Mouse (Mus musculus) c-Kit-negative CD71-positive TER-119-positive erythroid progenitor cells, embryonic 14.5 days (primary cell): ENCODE measurements around the gene Rexo4.

Experiments used
- DNase-seq: peaks from one replicate; pipeline ENCODE4 v3.0.0-alpha.2; 2013; ENCODE audit warnings: low read depth, low spot score

The Rexo4 gene

GRCm38 (mm10) chr2:26950411-26950810, 13.8 kb downstream of the Rexo4 start:
- no peak for DNase-seq

DNA sequence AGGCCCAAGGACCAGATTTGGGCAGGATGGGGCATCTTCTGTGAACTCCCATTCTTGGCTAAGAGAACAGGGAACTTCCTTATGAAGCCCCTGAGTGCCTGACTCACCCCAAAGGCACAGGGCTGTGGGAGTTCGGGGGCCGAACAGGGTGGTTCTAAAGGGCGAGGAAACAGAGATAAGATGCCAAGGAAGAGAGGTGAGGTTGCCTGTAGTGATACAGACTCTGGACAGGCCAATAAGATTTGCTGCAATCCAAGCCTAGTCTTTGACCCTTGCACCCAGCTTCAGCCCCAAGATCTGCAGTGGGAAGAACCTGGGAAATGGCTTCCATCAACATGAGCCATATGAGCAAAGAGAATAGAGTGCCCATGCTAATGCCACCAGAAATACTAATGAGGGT, 20.9 kb downstream of the Rexo4 start:
- DNase-seq = no peak

DNA sequence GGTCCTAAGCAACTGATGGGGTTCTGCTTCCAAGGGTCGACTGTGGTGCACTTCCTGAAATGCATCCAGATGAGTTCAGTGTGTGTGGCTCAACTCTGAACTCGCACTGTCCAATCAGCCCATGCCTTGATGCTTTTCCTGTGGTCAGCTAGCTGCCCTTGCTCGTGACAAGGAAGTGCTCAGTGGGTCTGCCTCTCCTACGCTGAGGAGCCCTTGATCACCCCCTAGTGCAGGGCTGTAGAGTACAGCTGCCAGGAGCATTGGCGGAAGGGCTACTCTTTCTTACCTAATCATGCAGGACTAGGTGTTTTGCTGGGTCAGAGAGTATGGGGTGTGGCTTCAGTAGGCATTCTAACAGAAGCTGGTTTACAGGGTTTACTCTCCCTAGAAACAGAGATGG, 22.6 kb downstream of the Rexo4 start:
- no peak for DNase-seq

DNA sequence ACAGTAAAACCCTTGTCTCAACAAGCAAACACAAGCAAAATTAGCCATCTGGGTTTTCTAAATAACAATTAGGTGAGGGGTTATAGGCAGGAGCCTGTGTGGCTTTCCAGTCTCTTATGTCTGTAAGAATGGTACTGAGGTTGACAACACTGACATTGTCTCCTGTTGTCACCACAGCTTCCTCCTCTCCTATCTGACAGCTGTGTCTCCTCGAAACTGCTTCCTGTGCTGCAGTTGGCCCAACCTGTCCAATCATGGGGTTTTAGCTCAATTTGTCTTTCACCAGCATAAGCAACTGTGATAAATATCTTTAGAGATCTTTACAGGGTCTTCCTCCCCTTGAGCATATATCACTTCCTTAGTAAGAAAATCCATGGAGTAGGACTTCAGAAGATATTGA, 27.8 kb downstream of the Rexo4 start:
- DNase-seq = no peak

GRCm38 (mm10) chr2:26935286-26935685, 28.9 kb downstream of the Rexo4 start:
- DNase-seq = no peak

DNA sequence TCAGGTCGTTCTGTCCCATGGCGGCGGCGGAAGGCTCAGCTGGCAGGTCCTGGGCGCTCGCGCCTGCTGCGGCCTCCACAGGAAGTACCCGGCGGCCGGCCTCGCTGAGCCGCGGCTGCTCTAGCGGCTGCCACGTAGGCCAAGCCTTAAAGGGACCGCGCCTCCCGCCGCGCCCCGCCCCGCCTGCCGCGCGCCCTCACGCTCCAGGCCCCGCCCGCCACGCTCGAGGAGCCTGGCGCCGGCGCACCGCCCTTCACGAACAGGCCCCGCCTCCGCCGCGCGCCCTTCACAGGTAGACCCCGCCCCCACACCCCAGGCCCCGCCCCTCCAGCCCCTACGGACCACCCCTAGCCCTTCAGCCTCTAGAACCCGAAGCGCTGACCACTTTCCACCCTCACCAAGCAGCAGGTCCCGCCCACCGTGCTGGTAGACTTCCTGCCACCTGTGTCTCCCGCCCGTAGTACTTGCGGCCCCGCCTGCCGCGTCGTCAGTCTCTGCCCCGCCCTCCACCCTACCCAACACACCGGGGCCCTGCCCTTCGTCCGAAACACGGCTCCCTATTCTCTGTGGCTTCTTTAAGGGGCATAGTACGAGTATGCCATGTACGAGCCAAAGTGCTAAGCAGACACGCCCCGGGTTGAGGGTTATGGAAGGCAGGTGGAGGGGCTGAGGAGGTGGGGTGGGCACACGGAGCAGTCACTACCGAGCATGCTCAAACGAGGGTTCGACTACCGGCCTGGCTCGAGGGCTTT, 30.7 kb downstream of the Rexo4 start, which contains the start of the genes Surf4 and Stkld1:
Surf4 (minus strand) TSS at position 625 of the 752 bp plus-strand sequence.
Stkld1 (plus strand) TSS at position 744 of the 752 bp plus-strand sequence.
- DNase-seq = peak; percentile 90

DNA sequence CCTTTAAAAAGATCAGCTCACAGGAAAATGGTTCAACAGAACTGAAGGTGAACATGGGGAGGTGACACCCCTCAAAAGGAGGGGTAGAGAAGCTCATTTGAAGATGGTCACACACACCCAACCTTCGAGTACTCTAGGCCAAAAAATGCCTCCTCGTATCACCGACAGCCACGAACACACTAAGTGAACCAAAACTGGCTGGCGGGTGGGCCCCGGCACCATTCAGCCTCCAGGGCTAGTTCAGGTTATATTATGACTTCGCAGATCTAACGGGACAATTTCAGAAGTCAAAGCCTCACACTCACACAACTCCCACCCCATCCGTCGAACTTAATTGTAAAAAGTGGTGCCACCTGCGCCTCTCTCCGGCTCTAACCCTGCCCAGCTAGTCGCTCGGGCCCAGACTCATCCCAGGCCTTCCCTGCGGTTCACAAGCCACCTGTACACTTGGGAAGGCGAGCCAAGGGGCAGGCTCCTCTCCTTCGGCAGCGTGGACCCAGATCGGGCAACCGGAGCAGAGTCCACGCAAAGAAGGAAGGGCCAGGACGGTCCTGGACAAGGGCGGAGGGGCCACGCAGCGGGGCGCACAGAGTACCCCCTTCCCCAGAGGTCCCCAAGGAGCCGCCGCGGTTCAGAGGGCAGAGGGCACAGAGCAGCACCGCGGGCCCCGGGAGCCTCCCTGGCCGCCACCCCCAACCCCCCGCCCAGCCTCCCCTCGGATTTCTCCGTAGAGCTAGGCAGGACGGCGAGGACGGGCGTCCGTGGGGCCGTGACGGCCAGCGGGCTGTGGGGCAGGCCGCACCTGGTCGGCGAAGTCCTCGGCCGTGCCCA, 31.5 kb downstream of the Rexo4 start:
- DNase-seq = no peak

DNA sequence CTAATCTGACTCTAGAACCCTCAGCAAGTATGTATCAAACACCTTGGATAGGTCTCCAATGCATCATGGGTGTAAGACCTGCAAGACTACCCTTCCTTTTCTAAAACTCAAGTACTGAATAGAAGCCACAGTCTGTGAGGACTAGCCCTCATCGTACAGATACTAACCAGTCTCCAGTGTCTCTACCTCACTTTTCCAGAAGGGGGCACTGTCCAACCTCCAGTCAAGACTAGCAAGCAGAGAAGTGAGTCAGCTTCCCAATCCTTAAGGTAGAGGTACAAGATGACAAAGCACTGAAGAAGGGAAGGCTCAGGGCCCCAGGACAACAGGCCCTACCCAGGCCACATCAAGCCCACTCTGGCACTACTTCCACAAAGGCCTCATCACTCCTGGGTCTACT, 33.8 kb downstream of the Rexo4 start:
- peak; percentile 71 for DNase-seq

DNA sequence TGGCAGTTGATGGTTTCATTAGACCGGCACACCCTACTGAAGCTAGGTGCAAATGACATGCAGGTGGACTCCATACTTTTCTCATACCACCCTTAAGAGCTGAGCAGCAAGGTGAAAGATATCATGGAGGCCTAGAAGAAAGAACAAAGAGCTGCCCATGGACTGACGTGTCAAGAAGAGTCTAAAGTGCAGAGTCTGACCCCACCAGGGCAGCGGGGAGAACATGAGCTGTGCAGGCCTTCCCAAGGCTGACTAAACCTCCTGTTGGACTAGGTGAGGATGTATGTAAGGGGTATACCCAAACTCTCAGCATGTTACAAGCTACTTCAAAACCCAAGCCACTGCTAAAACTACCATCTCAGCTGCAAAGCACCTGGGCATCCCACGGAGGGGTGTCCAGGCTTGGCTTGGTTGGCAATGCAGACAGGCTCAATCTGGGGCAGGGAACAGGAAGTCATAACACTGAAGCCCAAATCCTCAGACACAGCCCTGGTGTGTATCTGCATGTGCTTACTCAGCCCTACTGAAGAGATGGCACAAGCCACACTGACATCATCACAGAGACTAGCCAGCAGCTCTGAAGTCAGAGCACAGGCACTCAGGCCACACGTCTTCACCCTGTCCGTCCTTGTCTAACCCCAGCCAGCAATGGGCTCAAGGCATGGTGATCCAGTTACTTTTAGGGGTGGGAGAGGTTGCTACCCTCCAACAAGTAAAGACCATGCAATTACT, 36.3 kb downstream of the Rexo4 start:
- no peak for DNase-seq

DNA sequence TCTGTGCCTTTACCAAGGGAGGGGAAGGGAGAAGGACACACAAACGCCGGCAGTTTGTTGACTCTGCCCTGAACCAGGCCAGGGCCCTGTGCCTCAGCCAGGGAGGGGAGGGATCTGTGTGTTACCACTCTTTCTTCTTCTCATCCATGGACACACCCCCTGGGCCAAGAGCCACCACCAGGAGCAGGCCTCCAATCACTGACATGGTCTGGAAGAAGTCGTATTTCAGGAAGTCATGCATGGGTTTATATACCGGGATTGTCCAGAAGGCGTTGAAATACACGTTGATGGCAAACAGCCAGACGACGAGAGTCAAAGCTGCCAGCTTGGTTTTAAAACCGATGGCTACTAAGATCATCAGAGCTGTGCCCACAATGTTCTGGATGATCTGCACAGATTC, 42.4 kb downstream of the Rexo4 start:
- no peak for DNase-seq

- DNase-seq = no peak
Measured at GRCm38 (mm10) chr2:26920190-26920855, 43.9 kb downstream of the Rexo4 start.

- DNase-seq = no peak
Measured at GRCm38 (mm10) chr2:26919684-26920083, 44.5 kb downstream of the Rexo4 start.

- DNase-seq = no peak
Measured at GRCm38 (mm10) chr2:26916738-26917137, 47.4 kb downstream of the Rexo4 start.

GRCm38 (mm10) chr2:26915927-26916728, 48.1 kb downstream of the Rexo4 start, which contains the start of the genes Surf2 and Surf1:
Surf2 (plus strand) TSS chr2:26916367.
Surf1 (minus strand) TSS chr2:26916530.
- no peak for DNase-seq

DNA sequence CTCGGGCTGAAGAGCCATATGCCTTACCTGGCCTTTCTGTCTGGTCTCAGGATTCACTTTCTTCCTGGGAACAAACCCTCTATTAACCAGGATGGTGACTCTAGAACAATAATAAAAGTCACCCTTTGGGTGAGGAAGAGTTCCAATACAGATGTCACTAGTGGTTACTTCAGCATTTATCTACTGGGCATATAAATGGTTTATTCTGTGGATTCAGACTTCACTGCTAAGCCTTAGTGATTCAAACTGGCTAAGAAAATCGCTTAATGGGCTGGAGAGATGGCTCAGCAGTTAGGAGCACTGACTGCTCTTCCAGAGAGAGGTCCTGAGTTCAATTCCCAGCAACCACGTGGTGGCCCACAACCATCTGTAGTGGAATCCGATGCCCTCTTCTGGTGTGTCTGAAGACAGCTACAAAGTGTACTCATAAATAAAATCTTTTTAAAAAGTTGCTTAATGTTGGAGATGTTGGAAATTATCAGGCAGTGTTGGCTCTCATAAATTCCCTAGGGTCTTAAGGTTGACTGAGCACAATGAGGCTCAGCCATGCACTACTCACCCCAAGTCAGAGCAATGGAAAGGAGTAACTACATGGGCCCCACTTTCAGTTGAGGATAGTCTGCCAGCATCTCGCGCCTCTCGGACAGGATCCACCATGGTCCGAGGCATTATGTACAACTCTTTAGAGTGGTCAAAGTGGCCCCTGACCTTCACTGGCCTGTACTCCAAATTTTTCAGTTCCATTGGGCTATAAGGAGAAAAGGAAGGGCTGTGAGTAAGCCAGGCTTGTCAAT, 49.8 kb downstream of the Rexo4 start:
- no peak for DNase-seq

- no peak for DNase-seq
Measured at GRCm38 (mm10) chr2:26913416-26914147, 50.6 kb downstream of the Rexo4 start.

- DNase-seq = no peak
Measured at GRCm38 (mm10) chr2:26912253-26912770, 51.9 kb downstream of the Rexo4 start.

GRCm38 (mm10) chr2:26910994-26911765, 53.0 kb downstream of the Rexo4 start:
- no peak for DNase-seq
